Mouse (Mus musculus): ENCODE measurements around the gene Arhgap23. TPM values are rescaled to one million over a fixed set of nuclear protein-coding genes. Genes with fewer than 3 reads are reported as not detected.

The Arhgap23 gene
- polyA plus RNA-seq, 1 experiment from 2014 or later: 4.3 TPM

- H3K36me3 ChIP-seq (ENCODE audit: control insufficient read depth, insufficient read depth, low read length): 0 out of 2 replicates have a peak, but pooled peaks cover 2% of the 10 kb centered on the region
- no peak overlapping the region for H3K4me2 ChIP-seq (replicated peaks; ENCODE audit: low read depth)
- H3K27me3 ChIP-seq (ENCODE audit: control insufficient read depth, insufficient read depth, low read length): no peaks in the 10 kb centered on the region
- DNase-seq (ENCODE audit: low spot score) (no peak), ATAC-seq (ENCODE audit: low FRiP score, low TSS enrichment) (no peak)
- no peaks in the 10 kb centered on the region for H3K4me1 ChIP-seq (replicated peaks; ENCODE audit: control insufficient read depth, insufficient read depth)
- TF ChIP-seq EP300 (optimal IDR thresholded peaks at IDR 0.05): no peak
- peak; percentile 38 for TF ChIP-seq CTCF (IDR thresholded peaks at IDR 0.05; ENCODE audit: low read depth)
- no peak overlapping the region for H3K27ac ChIP-seq (replicated peaks)
- WGBS: 52% methylated on average over 8 of the region's 8 CpGs
- H3K9ac ChIP-seq (ENCODE audit: low read length): no peak overlapping the region
- no peaks in the 10 kb centered on the region for H3K9me3 ChIP-seq (ENCODE audit: control insufficient read depth, low read length)
- H3K4me3 ChIP-seq (ENCODE audit: low read depth, low read length): no peak overlapping the region
Measured at GRCm38 (mm10) chr11:97506331-97506730, 91.0 kb downstream of the Arhgap23 start.

- Histone ChIP-seq H3K36me3 (ENCODE audit: control insufficient read depth, insufficient read depth, low read length) (no peaks in the 10 kb centered on the region), H3K4me3 (ENCODE audit: low read depth, low read length) (no peak overlapping the region), H3K4me1 (replicated peaks; ENCODE audit: control insufficient read depth, insufficient read depth) (no peaks in the 10 kb centered on the region), H3K9me3 (ENCODE audit: control insufficient read depth, low read length) (no peaks in the 10 kb centered on the region), H3K27me3 (ENCODE audit: control insufficient read depth, insufficient read depth, low read length) (no peaks in the 10 kb centered on the region), H3K9ac (ENCODE audit: low read length) (no peak overlapping the region), H3K27ac (replicated peaks) (no peak overlapping the region), H3K4me2 (replicated peaks; ENCODE audit: low read depth) (no peak overlapping the region)
- no peak for ATAC-seq (ENCODE audit: low FRiP score, low TSS enrichment)
- 68% methylated on average over 3 of the region's 3 CpGs for WGBS
- DNase-seq (ENCODE audit: low spot score): no peak
- no peak for TF ChIP-seq EP300 (optimal IDR thresholded peaks at IDR 0.05)
- TF ChIP-seq CTCF (IDR thresholded peaks at IDR 0.05; ENCODE audit: low read depth): no peak
Measured at GRCm38 (mm10) chr11:97508198-97508597, 92.9 kb downstream of the Arhgap23 start.

- DNase-seq (ENCODE audit: low spot score): no peak
- TF ChIP-seq EP300 (optimal IDR thresholded peaks at IDR 0.05): no peak
- TF ChIP-seq CTCF (IDR thresholded peaks at IDR 0.05; ENCODE audit: low read depth): no peak
Measured at GRCm38 (mm10) chr11:97509058-97509457, 93.7 kb downstream of the Arhgap23 start.

GRCm38 (mm10) chr11:97509715-97510485 is 94.6 kb downstream of the Arhgap23 start:
- TF ChIP-seq EP300 (optimal IDR thresholded peaks at IDR 0.05) (no peak), CTCF (IDR thresholded peaks at IDR 0.05; ENCODE audit: low read depth) (no peak)

More at GRCm38 (mm10) chr11:97509058-97509457, 93.7 kb downstream of the Arhgap23 start:
- Histone ChIP-seq H3K4me3 (ENCODE audit: low read depth, low read length) (no peak overlapping the region), H3K9me3 (ENCODE audit: control insufficient read depth, low read length) (no peaks in the 10 kb centered on the region), H3K4me1 (replicated peaks; ENCODE audit: control insufficient read depth, insufficient read depth) (no peaks in the 10 kb centered on the region), H3K36me3 (ENCODE audit: control insufficient read depth, insufficient read depth, low read length) (no peaks in the 10 kb centered on the region), H3K9ac (ENCODE audit: low read length) (no peak overlapping the region), H3K4me2 (replicated peaks; ENCODE audit: low read depth) (no peak overlapping the region), H3K27ac (replicated peaks) (no peak overlapping the region), H3K27me3 (ENCODE audit: control insufficient read depth, insufficient read depth, low read length) (no peaks in the 10 kb centered on the region)
- ATAC-seq (ENCODE audit: low FRiP score, low TSS enrichment): no peak
- WGBS: 46% methylated on average over 5 of the region's 5 CpGs

GRCm38 (mm10) chr11:97510966-97511660 is 95.8 kb downstream of the Arhgap23 start:
- H3K4me1 ChIP-seq (replicated peaks; ENCODE audit: control insufficient read depth, insufficient read depth): no peaks in the 10 kb centered on the region
- WGBS: 34% methylated on average over 10 of the region's 10 CpGs
- no peaks in the 10 kb centered on the region for H3K36me3 ChIP-seq (ENCODE audit: control insufficient read depth, insufficient read depth, low read length)
- no peak overlapping the region for H3K9ac ChIP-seq (ENCODE audit: low read length)
- no peak overlapping the region for H3K4me2 ChIP-seq (replicated peaks; ENCODE audit: low read depth)
- peak; percentile 25; the same call in 1 of the 2 replicates for ATAC-seq (ENCODE audit: low FRiP score, low TSS enrichment)
- H3K27me3 ChIP-seq (ENCODE audit: control insufficient read depth, insufficient read depth, low read length): no peaks in the 10 kb centered on the region
- no peak for TF ChIP-seq EP300 (optimal IDR thresholded peaks at IDR 0.05)
- TF ChIP-seq CTCF (IDR thresholded peaks at IDR 0.05; ENCODE audit: low read depth): peak; percentile 81
- H3K4me3 ChIP-seq (ENCODE audit: low read depth, low read length): no peak overlapping the region
- no peaks in the 10 kb centered on the region for H3K9me3 ChIP-seq (ENCODE audit: control insufficient read depth, low read length)
- no peak overlapping the region for H3K27ac ChIP-seq (replicated peaks)
- peak; percentile 69 for DNase-seq (ENCODE audit: low spot score)

More at GRCm38 (mm10) chr11:97509715-97510485, 94.6 kb downstream of the Arhgap23 start:
- H3K27ac ChIP-seq (replicated peaks): no peak overlapping the region
- no peaks in the 10 kb centered on the region for H3K9me3 ChIP-seq (ENCODE audit: control insufficient read depth, low read length)
- no peak for DNase-seq (ENCODE audit: low spot score)
- 59% methylated on average over 23 of the region's 24 CpGs for WGBS
- no peaks in the 10 kb centered on the region for H3K27me3 ChIP-seq (ENCODE audit: control insufficient read depth, insufficient read depth, low read length)
- ATAC-seq (ENCODE audit: low FRiP score, low TSS enrichment): no peak
- no peak overlapping the region for H3K9ac ChIP-seq (ENCODE audit: low read length)
- H3K4me1 ChIP-seq (replicated peaks; ENCODE audit: control insufficient read depth, insufficient read depth): no peaks in the 10 kb centered on the region
- H3K4me3 ChIP-seq (ENCODE audit: low read depth, low read length): no peak overlapping the region
- no peaks in the 10 kb centered on the region for H3K36me3 ChIP-seq (ENCODE audit: control insufficient read depth, insufficient read depth, low read length)
- H3K4me2 ChIP-seq (replicated peaks; ENCODE audit: low read depth): no peak overlapping the region

Data from stomach, postnatal 0 days (tissue).